In the genomic region with DNA sequence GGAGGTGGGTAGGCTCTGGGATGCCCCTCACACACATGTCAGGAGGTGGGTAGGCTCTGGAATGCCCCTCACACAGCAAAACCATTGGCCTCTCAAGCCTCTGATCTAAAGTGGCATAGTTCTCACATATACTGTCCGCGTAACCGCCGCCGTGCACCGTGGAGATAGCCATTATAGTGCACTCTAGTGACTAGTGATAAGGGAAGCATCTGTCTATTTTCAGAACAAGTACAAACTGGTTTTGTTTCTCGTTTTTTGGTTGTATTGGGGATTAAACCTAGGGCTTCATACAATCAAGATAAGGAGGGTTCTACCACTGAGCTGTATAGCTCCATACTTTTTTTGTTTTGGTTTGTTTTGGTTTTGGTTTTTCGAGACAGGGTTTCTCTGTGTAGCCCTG, we compare ENCODE assay signal across 31 mouse cellular contexts. TPM values are rescaled to one million over a fixed set of nuclear protein-coding genes. Genes with fewer than 3 reads are reported as not detected.
DNase-seq lines count a peak whose midpoint lies in the region; ATAC-seq and TF ChIP-seq lines count a peak whose summit lies in the region.
"Had no signal": no experiment of that assay in that cellular context is flagged by ENCODE, and none has a peak within 500 bp of the region (broad histone marks: within the 10 kb centered on the region; RNA-seq: fewer than 3 reads in every experiment).

No protein-coding gene starts in this region.

- TF ChIP-seq POLR2A in bone marrow macrophage, adult 2 months (IDR thresholded peaks at IDR 0.05; ENCODE audit: borderline replicate concordance, low read depth, low read length) = no peak

- peak; percentile 66 for ATAC-seq in erythroblast, adult 5-6 weeks (replicated peaks; ENCODE audit: low FRiP score, poor library complexity, severe bottlenecking)
- ATAC-seq in liver, embryonic 14.5 days (ENCODE audit: insufficient read depth) = peak; percentile 79
- no peak for ATAC-seq in kidney, embryonic 14.5 days (ENCODE audit: low FRiP score, low TSS enrichment)
- ATAC-seq: activated CD4-positive, CD25-positive, alpha-beta regulatory T cell, adult 4 months; forebrain, embryonic 14.5 days; inflammation-experienced regulatory T-cells, adult 6 months; midbrain, embryonic 13.5 days had no signal

- H3K4me3 ChIP-seq in bone marrow macrophage, adult 2 months (ENCODE audit: insufficient read depth, low read length) = no peak overlapping the region
- H3K4me3 ChIP-seq in liver, embryonic 14.5 days (ENCODE audit: insufficient read depth in 1 of 2, low read depth in 2 of 2, low read length in 2 of 2) = no peak overlapping the region
- H3K4me3 ChIP-seq in megakaryocyte, embryonic 14.5 days (replicated peaks) = peak overlapping the region; percentile 33
- no peak overlapping the region for H3K4me3 ChIP-seq in kidney, embryonic 14.5 days (ENCODE audit: low read length)
- H3K4me3 ChIP-seq: embryonic facial prominence, embryonic 12.5 days; erythroblast, embryonic 14.5 days; gastrocnemius, adult 2 months; hindbrain, embryonic 13.5 days; limb, embryonic 13.5 days; lung, embryonic 15.5 days; midbrain, embryonic 13.5 days had no signal

- peak overlapping the region; percentile 44 for H3K27ac ChIP-seq in bone marrow macrophage, adult 2 months (ENCODE audit: insufficient read depth, low read depth, low read length)
- peak overlapping the region; percentile 56 for H3K27ac ChIP-seq in liver, embryonic 14.5 days
- H3K27ac ChIP-seq in kidney, embryonic 14.5 days (ENCODE audit: low read depth, low read length) = no peak overlapping the region
- H3K27ac ChIP-seq: embryonic facial prominence, embryonic 12.5 days; gastrocnemius, adult 2 months; hindbrain, embryonic 13.5 days; limb, embryonic 13.5 days; lung, embryonic 15.5 days; midbrain, embryonic 13.5 days had no signal

- 46% methylated on average over 8 of the region's 8 CpGs for WGBS in liver, embryonic 14.5 days (ENCODE audit: insufficient replicate concordance)
- 94% methylated on average over 8 of the region's 8 CpGs for WGBS in kidney, embryonic 14.5 days

- peaks cover 8% of the 10 kb centered on the region for H3K4me1 ChIP-seq in bone marrow macrophage, adult 2 months (ENCODE audit: control insufficient read depth, insufficient read depth, low read length)
- H3K4me1 ChIP-seq in liver, embryonic 14.5 days (replicated peaks; ENCODE audit: control insufficient read depth in 2 of 2, insufficient read depth in 2 of 2, low read length in 1 of 2) = peaks cover 11 to 15% of the 10 kb centered on the region in 2 experiments
- H3K4me1 ChIP-seq in megakaryocyte, embryonic 14.5 days = peaks cover 29% of the 10 kb centered on the region
- peaks cover 4% of the 10 kb centered on the region; the same call in 1 of the 2 replicates for H3K4me1 ChIP-seq in kidney, embryonic 14.5 days (ENCODE audit: control insufficient read depth, insufficient read depth, low read length)
- H3K4me1 ChIP-seq: hindbrain, embryonic 13.5 days; limb, embryonic 13.5 days; midbrain, embryonic 13.5 days had no signal

- H3K27me3 ChIP-seq in liver, embryonic 14.5 days (ENCODE audit: control insufficient read depth, insufficient read depth, low read length) = no peaks in the 10 kb centered on the region
- H3K27me3 ChIP-seq in megakaryocyte, embryonic 14.5 days (replicated peaks) = no peaks in the 10 kb centered on the region
- no peaks in the 10 kb centered on the region for H3K27me3 ChIP-seq in kidney, embryonic 14.5 days (ENCODE audit: control insufficient read depth, insufficient read depth, low read length)
- H3K27me3 ChIP-seq: embryonic facial prominence, embryonic 12.5 days; hindbrain, embryonic 13.5 days; limb, embryonic 13.5 days; lung, embryonic 15.5 days; midbrain, embryonic 13.5 days had no signal

- H3K9me3 ChIP-seq in liver, embryonic 14.5 days (ENCODE audit: control insufficient read depth, low read length) = no peaks in the 10 kb centered on the region
- no peaks in the 10 kb centered on the region for H3K9me3 ChIP-seq in megakaryocyte, embryonic 14.5 days
- no peaks in the 10 kb centered on the region for H3K9me3 ChIP-seq in kidney, embryonic 14.5 days (ENCODE audit: control insufficient read depth, low read length)
- H3K9me3 ChIP-seq: embryonic facial prominence, embryonic 12.5 days; hindbrain, embryonic 13.5 days; limb, embryonic 13.5 days; lung, embryonic 15.5 days; midbrain, embryonic 13.5 days had no signal

- DNase-seq in liver, embryonic 14.5 days (ENCODE audit: low read depth in 3 of 3, low spot score in 3 of 3) = no peak
- no peak for DNase-seq in layer of hippocampus, adult 9-11 months
- no peak for DNase-seq in cerebellum, postnatal 36 days
- DNase-seq: adrenal gland, postnatal 10 days; cerebellum, adult 9-10 months; gastrocnemius, adult 2 months; heart, postnatal 14 days; kidney, adult 18-20 months; kidney, postnatal 10 days; lung, postnatal 36 days had no signal

- H3K4me2 ChIP-seq in liver, embryonic 14.5 days (ENCODE audit: low read depth) = peak overlapping the region; percentile 33
- H3K4me2 ChIP-seq in kidney, embryonic 14.5 days (replicated peaks; ENCODE audit: low read depth, low read length) = no peak overlapping the region
- H3K4me2 ChIP-seq: embryonic facial prominence, embryonic 12.5 days; heart, embryonic 11.5 days; hindbrain, embryonic 13.5 days; limb, embryonic 13.5 days; lung, embryonic 15.5 days; midbrain, embryonic 13.5 days had no signal

- H3K9ac ChIP-seq in liver, embryonic 14.5 days (replicated peaks) = peak overlapping the region; percentile 32; the same call in 1 of the 2 replicates
- no peak overlapping the region for H3K9ac ChIP-seq in kidney, embryonic 14.5 days (ENCODE audit: low read depth, low read length)
- H3K9ac ChIP-seq: embryonic facial prominence, embryonic 12.5 days; hindbrain, embryonic 13.5 days; limb, embryonic 13.5 days; lung, embryonic 15.5 days; midbrain, embryonic 13.5 days had no signal

- no peak for TF ChIP-seq CTCF in bone marrow macrophage, adult 2 months (IDR thresholded peaks at IDR 0.05; ENCODE audit: low read depth, low read length)
- TF ChIP-seq CTCF in liver, embryonic 14.5 days (IDR thresholded peaks at IDR 0.05; ENCODE audit: low read depth) = no peak

- TF ChIP-seq EP300 in liver, embryonic 14.5 days (IDR thresholded peaks at IDR 0.05; ENCODE audit: low read depth) = peak; percentile 73

- H3K36me3 ChIP-seq in liver, embryonic 14.5 days (replicated peaks; ENCODE audit: control insufficient read depth, insufficient read depth, low read depth) = 0 out of 2 replicates have a peak, but pooled peaks cover 2% of the 10 kb centered on the region
- H3K36me3 ChIP-seq in megakaryocyte, embryonic 14.5 days (replicated peaks; ENCODE audit: low read length) = peaks cover 74% of the 10 kb centered on the region
- 0 out of 2 replicates have a peak, but pooled peaks cover 5% of the 10 kb centered on the region for H3K36me3 ChIP-seq in kidney, embryonic 14.5 days (ENCODE audit: control insufficient read depth, insufficient read depth, low read length)

RNA-seq across cellular contexts. Expression of gene Zswim1, which starts 6.7 kb away (rescaled TPM):
- 5.7 and 5.8 TPM in 2 replicates for polyA plus RNA-seq in bone marrow macrophage, adult 2 months (2012; ENCODE audit: insufficient read depth, insufficient read length, missing spikeins)
- 1.5 and 2.1 TPM in 2 replicates for total RNA-seq in erythroblast, adult 5-6 weeks (2015; ENCODE audit: low replicate concordance)
- 0.60 and 1.1 TPM in 2 replicates for total RNA-seq in erythroblast, adult 5-6 weeks (2017; ENCODE audit: low replicate concordance)
- 2.0 and 2.6 TPM in 2 replicates for polyA plus RNA-seq in liver, embryonic 14.5 days (2012; rRNA removed)
- 3.6 and 4.6 TPM in 2 replicates for polyA plus RNA-seq in liver, embryonic 14.5 days (2014; fragmentation: Nextera tagmentation; extraction: Ambion mirVana)
- 13.3 and 15.6 TPM in 2 replicates for polyA plus RNA-seq in megakaryocyte, embryonic 14.5 days (2012; ENCODE audit: insufficient read depth, low replicate concordance)
- polyA plus RNA-seq in kidney, embryonic 14.5 days (2014; fragmentation: Nextera tagmentation; extraction: Ambion mirVana) = 12.4 and 20.0 TPM in 2 replicates

RNA-seq across cellular contexts. Expression of gene Zswim3, which starts 10.9 kb away (rescaled TPM):
- polyA plus RNA-seq in bone marrow macrophage, adult 2 months (2012; ENCODE audit: insufficient read depth, insufficient read length, missing spikeins) = 5.0 and 7.3 TPM in 2 replicates
- total RNA-seq in erythroblast, adult 5-6 weeks (2015; ENCODE audit: low replicate concordance) = 0.58 and 1.9 TPM in 2 replicates
- 2.0 and 4.5 TPM in 2 replicates for total RNA-seq in erythroblast, adult 5-6 weeks (2017; ENCODE audit: low replicate concordance)
- polyA plus RNA-seq in liver, embryonic 14.5 days (2012; rRNA removed) = 2.2 and 2.4 TPM in 2 replicates
- 3.7 and 4.5 TPM in 2 replicates for polyA plus RNA-seq in liver, embryonic 14.5 days (2014; fragmentation: Nextera tagmentation; extraction: Ambion mirVana)
- polyA plus RNA-seq in megakaryocyte, embryonic 14.5 days (2012; ENCODE audit: insufficient read depth, low replicate concordance) = 0.40 TPM in 1 of 2 replicates, not detected in the other
- polyA plus RNA-seq in kidney, embryonic 14.5 days (2014; fragmentation: Nextera tagmentation; extraction: Ambion mirVana) = 7.3 and 9.0 TPM in 2 replicates

RNA-seq across cellular contexts. Expression of gene Acot8, which starts 11.1 kb away (rescaled TPM):
- 26.8 and 27.6 TPM in 2 replicates for polyA plus RNA-seq in bone marrow macrophage, adult 2 months (2012; ENCODE audit: insufficient read depth, insufficient read length, missing spikeins)
- total RNA-seq in erythroblast, adult 5-6 weeks (2015; ENCODE audit: low replicate concordance) = 9.6 and 10.0 TPM in 2 replicates
- 15.8 and 20.8 TPM in 2 replicates for total RNA-seq in erythroblast, adult 5-6 weeks (2017; ENCODE audit: low replicate concordance)
- 20.6 and 22.1 TPM in 2 replicates for polyA plus RNA-seq in liver, embryonic 14.5 days (2012; rRNA removed)
- polyA plus RNA-seq in liver, embryonic 14.5 days (2014; fragmentation: Nextera tagmentation; extraction: Ambion mirVana) = 13.5 and 14.7 TPM in 2 replicates
- 63.1 and 87.6 TPM in 2 replicates for polyA plus RNA-seq in megakaryocyte, embryonic 14.5 days (2012; ENCODE audit: insufficient read depth, low replicate concordance)
- 13.7 and 17.0 TPM in 2 replicates for polyA plus RNA-seq in kidney, embryonic 14.5 days (2014; fragmentation: Nextera tagmentation; extraction: Ambion mirVana)

RNA-seq across cellular contexts. Expression of gene Spata25, which starts 12.5 kb away (rescaled TPM):
- polyA plus RNA-seq in bone marrow macrophage, adult 2 months (2012; ENCODE audit: insufficient read depth, insufficient read length, missing spikeins) = 1.4 TPM in 1 of 2 replicates, not detected in the other
- not detected in 2 replicates for total RNA-seq in erythroblast, adult 5-6 weeks (2015; ENCODE audit: low replicate concordance)
- total RNA-seq in erythroblast, adult 5-6 weeks (2017; ENCODE audit: low replicate concordance) = not detected in 2 replicates
- polyA plus RNA-seq in liver, embryonic 14.5 days (2012; rRNA removed) = not detected in 2 replicates
- not detected in 2 replicates for polyA plus RNA-seq in liver, embryonic 14.5 days (2014; fragmentation: Nextera tagmentation; extraction: Ambion mirVana)
- not detected in 2 replicates for polyA plus RNA-seq in megakaryocyte, embryonic 14.5 days (2012; ENCODE audit: insufficient read depth, low replicate concordance)
- not detected in 2 replicates for polyA plus RNA-seq in kidney, embryonic 14.5 days (2014; fragmentation: Nextera tagmentation; extraction: Ambion mirVana)
- total RNA-seq: adrenal gland, postnatal 10 days; left cerebral cortex, postnatal 14 days; monocyte, adult 5-6 weeks; neutrophil, adult 5-6 weeks had no signal
- polyA plus RNA-seq: activated CD4-positive, CD25-positive, alpha-beta regulatory T cell, adult 4 months; brain, embryonic 14.5 days; C2C12; erythroblast, embryonic 14.5 days; forebrain, embryonic 14.5 days; frontal cortex, adult 2 months; heart, embryonic 11.5 days; hindbrain, embryonic 13.5 days; inflammation-experienced regulatory T-cells, adult 6 months; limb, embryonic 13.5 days; lung, embryonic 15.5 days; midbrain, embryonic 13.5 days; small intestine, adult 2 months had no signal

RNA-seq across cellular contexts. Expression of gene Ctsa, which starts 16.9 kb away (rescaled TPM):
- 632 and 760 TPM in 2 replicates for polyA plus RNA-seq in bone marrow macrophage, adult 2 months (2012; ENCODE audit: insufficient read depth, insufficient read length, missing spikeins)
- 26.8 and 36.1 TPM in 2 replicates for total RNA-seq in erythroblast, adult 5-6 weeks (2015; ENCODE audit: low replicate concordance)
- total RNA-seq in erythroblast, adult 5-6 weeks (2017; ENCODE audit: low replicate concordance) = 33.5 and 39.9 TPM in 2 replicates
- 69.5 and 82.7 TPM in 2 replicates for polyA plus RNA-seq in liver, embryonic 14.5 days (2012; rRNA removed)
- polyA plus RNA-seq in liver, embryonic 14.5 days (2014; fragmentation: Nextera tagmentation; extraction: Ambion mirVana) = 59.4 and 60.8 TPM in 2 replicates
- 135 and 694 TPM in 2 replicates for polyA plus RNA-seq in megakaryocyte, embryonic 14.5 days (2012; ENCODE audit: insufficient read depth, low replicate concordance)
- polyA plus RNA-seq in kidney, embryonic 14.5 days (2014; fragmentation: Nextera tagmentation; extraction: Ambion mirVana) = 122 and 135 TPM in 2 replicates
